Mouse (Mus musculus) liver, embryonic 16.5 days (tissue): ENCODE data around the gene Syt6. TPM values are rescaled to one million over a fixed set of nuclear protein-coding genes. Genes with fewer than 3 reads are reported as not detected.

Source experiments
- ATAC-seq: fragments of 200-750 bp; cut with Nextera tagmentation; 2 replicates; pipeline ENCODE4 v1.8.0; 2017; ENCODE audit warnings: low read depth, mild to moderate bottlenecking, moderate number of reproducible peaks, moderate library complexity
- H3K27ac ChIP-seq: fragments of 300-500 bp; sonication (generic); 2 replicates; pipeline ENCODE4 v1.5.1; 2014; ENCODE audit warnings: mild to moderate bottlenecking, low read length
- H3K27me3 ChIP-seq: fragments of 300-500 bp; sonication (generic); 2 replicates; pipeline ENCODE4 v1.6.1; 2014; ENCODE audit warnings: low read depth, low read length, mixed read lengths; ENCODE audit not compliant: control insufficient read depth, insufficient read depth
- H3K36me3 ChIP-seq: fragments of 300-500 bp; sonication (generic); 2 replicates; pipeline ENCODE4 v1.6.1; 2014; ENCODE audit warnings: mild to moderate bottlenecking; ENCODE audit not compliant: control insufficient read depth, insufficient read depth
- H3K4me1 ChIP-seq: fragments of 300-500 bp; sonication (generic); 2 replicates; pipeline ENCODE4 v1.6.1; 2014; ENCODE audit warnings: low read depth, low read length, mixed read lengths; ENCODE audit not compliant: control insufficient read depth
- H3K4me2 ChIP-seq: fragments of 300-500 bp; sonication (generic); 2 replicates; pipeline ENCODE4 v1.6.1; 2014; ENCODE audit warnings: low read depth, low read length, mixed read lengths
- H3K4me3 ChIP-seq: fragments of 300-500 bp; sonication (generic); 2 replicates; pipeline ENCODE4 v1.5.1; 2014; ENCODE audit warnings: low read depth, mild to moderate bottlenecking, low read length
- H3K9ac ChIP-seq: fragments of 300-500 bp; sonication (generic); 2 replicates; pipeline ENCODE4 v1.6.1; 2014; ENCODE audit warnings: low read depth, low read length
- H3K9me3 ChIP-seq: fragments of 300-500 bp; sonication (generic); replicated peaks from 2 replicates; pipeline ENCODE4 v1.6.1; 2016; ENCODE audit warnings: low read length; ENCODE audit not compliant: control insufficient read depth
- WGBS: fragments of 180-500 bp; shearing (Covaris S2); extraction: QIAGEN DNeasy Blood & Tissue Kit; methylation state at CpG from one replicate; pipeline ENCODE4 v1.1.7; 2014; ENCODE audit not compliant: insufficient replicate concordance; 5-methylcytosine and 5-hydroxymethylcytosine counted together
- microRNA-seq: library from miRNA; unstranded; fragments of <30 nt; microRNA quantifications from one replicate; pipeline ENCODE4, GENCODE M21; 2016
- polyA plus RNA-seq: library from polyadenylated mRNA; unstranded; fragments of >200 nt; fragmentation: Nextera tagmentation; extraction: Ambion mirVana; gene quantifications from 2 replicates; pipeline ENCODE4 v1.2.1, GENCODE M21; 2015

Gene Syt6
- polyA plus RNA-seq, 1 experiment from 2014 or later = not detected

GRCm38 (mm10) chr3:103683234-103683965 lies 108.4 kb downstream of the Syt6 start:
- H3K9me3 ChIP-seq = no peaks in the 10 kb centered on the region
- no peaks in the 10 kb centered on the region for H3K36me3 ChIP-seq
- peaks cover 3% of the 10 kb centered on the region; the same call in 1 of the 2 replicates for H3K27me3 ChIP-seq
- H3K27ac ChIP-seq = no peak overlapping the region
- WGBS = 14% methylated on average over 21 of the region's 21 CpGs
- no peak for ATAC-seq
- no peak overlapping the region for H3K4me3 ChIP-seq
- no peaks in the 10 kb centered on the region for H3K4me1 ChIP-seq
- H3K4me2 ChIP-seq = no peak overlapping the region
- no peak overlapping the region for H3K9ac ChIP-seq

- Histone ChIP-seq H3K36me3 (no peaks in the 10 kb centered on the region), H3K9ac (no peak overlapping the region), H3K4me2 (no peak overlapping the region), H3K4me3 (no peak overlapping the region), H3K27me3 (peaks cover 3% of the 10 kb centered on the region; the same call in 1 of the 2 replicates), H3K9me3 (no peaks in the 10 kb centered on the region), H3K4me1 (no peaks in the 10 kb centered on the region), H3K27ac (no peak overlapping the region)
- ATAC-seq = no peak
- 42% methylated on average over 5 of the region's 5 CpGs for WGBS
Measured at GRCm38 (mm10) chr3:103683966-103684319, 108.9 kb downstream of the Syt6 start.

- no peaks in the 10 kb centered on the region for H3K27me3 ChIP-seq
- no peak overlapping the region for H3K4me3 ChIP-seq
- 64% methylated on average over 1 of the region's 1 CpGs for WGBS
- ATAC-seq = no peak
- no peak overlapping the region for H3K9ac ChIP-seq
- no peaks in the 10 kb centered on the region for H3K4me1 ChIP-seq
- no peaks in the 10 kb centered on the region for H3K9me3 ChIP-seq
- no peak overlapping the region for H3K27ac ChIP-seq
- H3K4me2 ChIP-seq = no peak overlapping the region
- no peaks in the 10 kb centered on the region for H3K36me3 ChIP-seq
Measured at GRCm38 (mm10) chr3:103689043-103689442, 114.0 kb downstream of the Syt6 start.

GRCm38 (mm10) chr3:103690506-103690905 lies 115.5 kb downstream of the Syt6 start:
- no peak for ATAC-seq
- 57% methylated on average over 3 of the region's 3 CpGs for WGBS
- Histone ChIP-seq H3K9me3 (no peaks in the 10 kb centered on the region), H3K4me3 (no peak overlapping the region), H3K27me3 (no peaks in the 10 kb centered on the region), H3K36me3 (no peaks in the 10 kb centered on the region), H3K27ac (no peak overlapping the region), H3K4me1 (no peaks in the 10 kb centered on the region), H3K4me2 (no peak overlapping the region), H3K9ac (no peak overlapping the region)

Small RNA genes within 50 kb of the gene (microRNA-seq; reads per million reads assigned to microRNA genes)
- gene Gm25325 = not detected

Other genes with a start within 250 kb of the Syt6 start
- gene Atg4a-ps, start 70.8 kb downstream of the Syt6 start, polyA plus RNA-seq = 0.18 and 0.19 TPM in 2 replicates
- 1.8 and 2.0 TPM in 2 replicates for gene Olfml3, start 162.8 kb downstream of the Syt6 start, polyA plus RNA-seq
- gene Gm10964, start 164.1 kb downstream of the Syt6 start, polyA plus RNA-seq = not detected in 2 replicates
- 15.3 and 16.4 TPM in 2 replicates for gene Hipk1, start 216.3 kb downstream of the Syt6 start, polyA plus RNA-seq
- 24.1 and 28.5 TPM in 2 replicates for gene Dclre1b, start 234.2 kb downstream of the Syt6 start, polyA plus RNA-seq
- 15.2 and 15.9 TPM in 2 replicates for gene Ap4b1, start 234.3 kb downstream of the Syt6 start, polyA plus RNA-seq
- gene Gm43064, start 234.3 kb downstream of the Syt6 start, polyA plus RNA-seq = 0.70 and 1.1 TPM in 2 replicates